Mouse (Mus musculus): ENCODE results near the gene Smug1.

Smug1 gene

DNA sequence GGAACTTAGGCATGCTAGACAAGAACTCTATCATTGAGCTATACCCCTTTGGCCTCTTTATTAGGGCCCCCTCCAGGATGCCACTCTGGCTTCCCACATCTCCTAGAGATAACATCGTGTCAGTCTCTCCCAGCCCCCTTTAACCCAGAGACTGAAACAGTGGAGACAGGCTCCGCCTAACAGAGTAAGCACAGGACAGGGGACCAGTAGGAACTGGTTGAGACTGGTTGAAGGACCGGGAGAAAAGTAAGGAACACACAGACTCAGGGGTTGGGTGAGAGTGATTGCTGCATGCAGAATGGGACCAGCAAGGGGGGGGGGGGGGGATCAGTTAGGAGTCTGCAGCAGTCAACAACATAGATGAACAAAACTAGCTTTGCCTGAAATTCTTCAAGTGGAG lies 22.7 kb downstream of the Smug1 start:
- no peak for DNase-seq (ENCODE audit: low spot score)

DNA sequence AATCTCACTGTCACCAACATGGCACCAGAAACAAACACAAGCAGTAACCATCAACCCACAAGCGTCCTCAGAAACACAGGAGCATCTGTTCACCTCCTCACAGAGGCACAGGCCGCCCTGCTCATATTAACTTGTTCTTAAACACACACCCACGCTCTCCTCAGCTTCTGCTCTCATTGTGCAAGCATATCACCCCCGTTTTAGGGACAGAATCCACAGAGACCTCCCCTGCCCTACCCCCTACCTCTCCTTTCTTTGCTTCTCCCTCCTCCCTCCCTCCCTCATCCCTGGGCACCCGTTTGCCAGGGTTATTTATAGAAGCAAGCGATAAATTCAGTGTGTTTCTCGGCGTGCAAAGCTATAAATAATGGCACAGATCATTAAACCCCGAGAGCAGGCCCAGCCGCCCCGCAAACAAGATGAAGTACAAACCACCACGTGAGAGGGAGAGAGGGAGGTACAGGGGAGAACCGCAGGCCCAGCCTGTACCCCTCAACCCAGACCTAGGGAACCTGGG lies 31.4 kb downstream of the Smug1 start:
- no peak for DNase-seq (ENCODE audit: low spot score)

DNA sequence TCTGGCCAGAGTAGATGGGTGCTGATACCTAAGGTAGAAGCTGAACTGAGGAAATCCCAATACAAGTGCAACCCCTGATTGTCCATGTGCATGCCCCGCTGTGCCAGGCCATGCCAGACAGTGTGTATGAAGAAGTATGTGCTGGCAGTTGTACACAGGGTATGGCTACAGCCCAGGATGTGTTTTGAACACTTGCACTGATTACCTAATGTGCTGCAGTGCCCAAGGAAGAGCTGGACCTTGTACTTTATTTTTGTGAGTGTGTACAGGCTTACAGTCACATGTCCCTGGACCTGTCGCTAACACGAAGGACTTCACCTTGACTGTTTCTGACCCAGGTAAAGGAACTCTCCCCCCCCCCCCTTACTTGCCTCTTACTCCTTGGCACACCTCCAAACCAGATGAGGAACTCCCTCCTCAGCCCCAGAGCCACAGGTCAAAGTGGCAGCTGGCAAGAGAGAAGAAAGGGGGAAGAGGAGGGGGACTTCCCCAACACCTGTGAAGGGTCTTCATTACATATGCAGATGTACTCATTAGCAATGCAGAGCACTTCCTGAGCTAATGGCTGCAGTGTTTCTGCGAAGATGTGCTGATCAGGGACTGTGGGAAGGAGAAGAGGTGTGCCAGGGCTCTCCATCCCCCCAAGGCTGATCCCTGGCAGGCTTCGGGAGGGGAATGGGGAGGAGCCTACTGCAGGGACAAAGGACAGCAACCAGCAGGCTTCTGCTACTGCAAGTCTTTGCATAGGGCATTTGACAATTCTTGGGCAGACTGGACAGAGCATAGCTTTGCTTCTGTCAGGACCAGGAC lies 32.4 kb downstream of the Smug1 start:
- DNase-seq (ENCODE audit: low spot score) = no peak

DNA sequence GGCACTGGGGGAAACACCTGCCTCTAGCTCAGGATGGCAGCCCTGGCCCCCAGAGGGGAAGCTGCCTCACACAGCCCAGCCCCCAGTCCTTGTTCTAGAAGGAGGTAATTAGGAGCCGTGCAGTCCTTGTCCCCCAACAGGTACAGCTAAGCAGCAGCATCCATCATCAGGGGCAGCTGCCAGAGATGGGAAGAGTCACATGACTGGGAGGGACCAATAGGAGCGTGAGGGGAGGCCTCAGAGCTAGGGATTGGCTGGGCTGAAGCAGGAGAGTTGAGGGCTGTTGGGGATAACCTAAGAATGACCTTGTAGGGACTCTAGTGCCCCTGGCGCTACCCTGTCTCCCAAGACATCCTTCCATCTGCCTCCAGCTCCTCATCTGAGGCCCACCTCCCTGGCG lies 33.1 kb downstream of the Smug1 start:
- DNase-seq (ENCODE audit: low spot score) = peak; percentile 81

DNA sequence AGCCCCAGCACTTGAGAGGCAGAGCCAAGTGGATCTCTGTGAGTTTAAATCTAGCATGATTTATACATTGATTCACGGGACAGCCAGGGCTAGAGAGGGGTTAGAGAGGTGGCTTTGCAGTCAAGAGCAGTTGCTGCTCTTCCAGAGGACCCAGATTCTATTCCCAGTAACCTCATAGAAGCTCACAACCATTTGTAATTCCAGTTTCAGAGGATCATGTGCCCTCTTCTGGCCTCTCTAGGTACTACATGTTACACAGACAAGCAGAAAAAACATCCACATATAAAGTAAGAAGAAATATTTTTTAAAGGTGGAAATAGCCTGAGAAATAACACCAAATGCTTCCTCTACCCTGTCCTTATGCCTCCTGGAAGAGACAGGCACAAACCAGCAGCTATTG lies 36.2 kb downstream of the Smug1 start:
- no peak for DNase-seq (ENCODE audit: low spot score)

DNA sequence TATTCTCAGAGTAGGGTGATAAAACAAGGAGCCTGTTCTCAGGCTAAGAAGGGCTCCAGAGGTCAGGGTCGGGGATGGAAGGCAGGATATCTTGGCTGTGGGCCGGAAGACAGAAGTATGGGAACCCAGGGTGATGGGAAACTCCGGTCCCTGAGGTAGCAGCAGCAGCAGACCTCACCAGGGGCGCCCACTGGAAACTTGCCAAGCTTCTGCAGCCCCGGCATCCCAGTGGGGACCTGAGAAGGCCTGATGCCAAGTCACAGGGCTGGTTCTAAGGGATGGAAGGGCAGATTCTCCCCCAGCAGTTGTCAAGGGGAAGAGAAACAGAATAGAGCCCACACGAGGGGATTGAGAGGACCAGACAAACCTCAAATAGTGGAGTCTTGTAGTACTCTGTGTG lies 37.6 kb downstream of the Smug1 start:
- no peak for DNase-seq (ENCODE audit: low spot score)

DNA sequence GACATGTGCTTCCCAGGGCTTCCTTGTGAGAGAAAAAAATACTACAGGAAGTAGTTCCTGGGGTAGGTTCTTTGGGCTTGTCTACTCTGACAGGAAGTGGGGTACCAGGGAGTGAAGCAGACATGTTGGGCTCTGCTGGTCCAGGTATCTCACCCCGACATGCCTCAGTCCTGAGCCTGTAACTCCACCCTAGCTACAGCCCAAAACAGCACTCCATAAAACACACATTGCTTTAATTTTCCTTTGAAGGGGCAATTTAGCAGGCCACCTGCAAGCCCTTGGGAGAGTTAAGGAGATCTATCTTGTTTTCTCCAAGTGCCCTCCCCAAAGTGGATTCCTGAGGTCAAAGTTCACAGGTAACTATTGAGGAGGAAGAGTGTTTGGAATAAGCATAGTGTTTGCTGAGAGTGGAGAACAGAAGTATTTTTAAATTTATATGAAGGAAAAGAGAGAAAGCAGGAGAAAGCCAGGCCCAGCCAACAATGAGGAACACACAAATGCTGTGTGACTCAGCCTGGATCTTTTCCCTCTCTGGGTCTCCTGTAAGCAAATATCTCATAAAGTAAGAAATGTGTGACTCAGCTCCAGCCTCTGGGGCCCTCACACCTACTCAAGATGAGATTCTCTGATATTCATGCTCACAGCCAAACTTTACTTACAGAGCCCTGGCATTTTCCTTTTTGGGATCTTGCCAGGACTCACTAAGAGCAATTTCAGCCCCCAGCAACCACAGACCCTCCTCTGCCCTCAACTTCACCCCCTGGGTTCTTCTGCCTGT lies 38.6 kb downstream of the Smug1 start:
- DNase-seq (ENCODE audit: low spot score) = no peak

DNA sequence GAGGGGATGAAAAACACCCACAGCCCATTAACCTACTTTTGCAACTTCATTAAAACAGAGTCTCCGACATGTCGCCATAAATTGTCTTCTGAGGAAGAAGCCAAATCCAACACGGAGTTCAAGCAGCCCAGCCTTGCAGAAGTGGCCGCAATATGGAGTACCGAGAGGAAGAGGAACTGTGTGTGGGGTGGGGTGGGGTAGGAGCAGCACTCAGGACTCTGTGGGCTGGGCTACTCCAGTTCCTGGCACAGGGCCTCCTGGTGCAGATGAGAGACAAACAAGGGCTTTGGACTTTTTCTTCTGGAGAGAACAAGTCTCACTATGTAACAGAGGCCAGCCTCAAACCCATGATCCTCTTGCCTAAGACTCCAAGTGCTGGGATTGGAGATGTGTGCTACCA lies 40.9 kb downstream of the Smug1 start:
- DNase-seq (ENCODE audit: low spot score) = no peak

DNA sequence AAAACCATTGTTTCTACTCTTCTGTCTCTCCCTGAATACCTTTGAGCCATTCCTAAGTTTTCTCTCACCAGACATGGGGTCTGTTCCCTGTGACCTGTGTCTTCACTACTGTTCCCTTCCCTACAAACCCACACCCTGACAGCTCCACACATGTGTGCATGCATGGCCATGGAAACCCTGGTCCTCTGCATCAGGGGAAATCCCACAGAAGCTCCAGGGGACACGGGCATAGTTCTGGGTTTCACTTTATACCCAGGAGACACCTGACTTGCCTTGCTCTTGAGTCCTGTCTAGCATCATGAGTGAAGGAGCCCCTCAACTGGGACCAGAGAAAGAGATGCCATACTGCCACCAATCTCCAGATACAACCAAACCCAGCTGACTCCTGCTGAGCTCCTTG lies 42.6 kb downstream of the Smug1 start:
- no peak for DNase-seq (ENCODE audit: low spot score)

GRCm38 (mm10) chr15:103123343-103123742 lies 43.5 kb downstream of the Smug1 start:
- DNase-seq (ENCODE audit: low spot score) = no peak

DNA sequence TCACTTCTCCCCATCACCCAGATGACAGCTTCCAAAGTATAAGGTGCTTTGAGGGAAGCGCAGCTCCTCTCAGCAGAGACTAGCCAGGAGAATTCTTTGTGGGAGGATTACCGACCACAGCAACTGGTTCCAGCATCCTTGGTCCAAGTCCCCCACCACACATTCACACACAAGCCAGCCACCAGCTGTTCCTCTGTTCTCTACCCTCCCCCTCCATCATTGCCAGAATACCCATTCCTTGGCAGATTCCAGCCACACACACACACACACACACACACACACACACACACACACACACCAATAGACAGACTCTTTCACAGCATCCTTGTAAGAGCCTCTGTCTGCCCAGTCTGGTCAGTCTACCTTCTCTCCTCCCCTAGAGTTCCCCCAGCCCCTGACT lies 44.5 kb downstream of the Smug1 start:
- no peak for DNase-seq (ENCODE audit: low spot score)

DNA sequence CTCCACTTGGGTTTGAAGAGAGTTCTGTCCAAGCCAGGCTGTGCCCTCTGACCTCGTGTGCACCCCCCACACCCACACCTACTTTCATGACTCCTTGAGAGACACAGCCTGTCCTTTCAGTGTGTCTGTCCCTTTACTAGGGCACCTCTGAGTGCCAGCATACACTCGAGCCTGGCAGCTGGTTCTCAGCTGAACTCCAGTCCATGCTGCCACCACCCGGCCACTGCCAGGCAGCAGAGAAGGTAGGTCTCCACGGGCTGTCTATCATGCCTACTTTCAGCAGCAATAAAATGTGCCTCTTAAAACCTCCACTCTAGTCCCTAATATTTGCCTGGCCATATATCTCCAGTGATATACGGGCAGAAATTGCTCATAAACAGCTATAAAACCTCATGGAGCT lies 45.5 kb downstream of the Smug1 start:
- no peak for DNase-seq (ENCODE audit: low spot score)

- DNase-seq (ENCODE audit: low spot score) = peak; percentile 47
Observed at GRCm38 (mm10) chr15:103120594-103120993, 46.3 kb downstream of the Smug1 start.

DNA sequence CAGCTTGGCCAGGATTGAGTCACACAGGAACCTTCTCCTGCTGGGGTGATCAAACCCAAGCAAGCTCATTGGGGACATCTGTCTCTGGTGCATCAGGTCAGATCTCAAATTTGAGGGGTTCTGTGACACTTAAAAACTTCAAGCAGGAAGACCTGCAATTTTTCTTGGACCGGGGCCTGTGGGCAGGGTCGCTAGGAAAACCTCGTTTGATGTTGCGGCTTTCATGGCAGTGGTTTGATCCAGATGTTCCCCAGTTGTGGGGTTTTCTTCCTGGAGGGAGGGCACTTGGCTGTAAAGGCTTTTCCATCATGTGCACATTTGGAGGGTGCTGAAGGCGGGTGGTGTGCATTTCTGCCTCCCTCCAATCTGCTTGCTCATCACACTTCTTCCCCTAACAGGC lies 51.2 kb downstream of the Smug1 start:
- DNase-seq (ENCODE audit: low spot score) = no peak

DNA sequence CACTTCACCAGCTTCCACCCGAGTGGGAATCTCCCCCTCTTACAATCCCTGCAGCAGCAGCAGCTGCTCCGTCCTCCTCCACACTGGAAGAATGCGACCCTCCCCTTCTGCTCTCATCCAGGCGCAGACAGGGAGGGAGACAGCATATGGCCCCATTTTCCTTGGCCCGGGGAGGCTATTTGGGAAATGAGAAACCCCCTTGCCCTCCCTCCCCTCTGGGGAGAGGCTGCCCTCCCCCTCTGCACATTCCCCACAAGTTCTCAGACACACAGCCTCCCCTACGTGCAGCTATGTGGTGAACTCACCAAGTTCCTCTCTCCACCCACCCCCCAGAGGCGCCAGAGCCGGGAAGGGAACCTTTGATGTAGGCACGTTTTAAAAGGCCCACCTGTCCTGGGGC lies 51.6 kb downstream of the Smug1 start:
- DNase-seq (ENCODE audit: low spot score) = peak; percentile 38

GRCm38 (mm10) chr15:103113077-103113476 lies 53.8 kb downstream of the Smug1 start:
- DNase-seq (ENCODE audit: low spot score) = no peak

DNA sequence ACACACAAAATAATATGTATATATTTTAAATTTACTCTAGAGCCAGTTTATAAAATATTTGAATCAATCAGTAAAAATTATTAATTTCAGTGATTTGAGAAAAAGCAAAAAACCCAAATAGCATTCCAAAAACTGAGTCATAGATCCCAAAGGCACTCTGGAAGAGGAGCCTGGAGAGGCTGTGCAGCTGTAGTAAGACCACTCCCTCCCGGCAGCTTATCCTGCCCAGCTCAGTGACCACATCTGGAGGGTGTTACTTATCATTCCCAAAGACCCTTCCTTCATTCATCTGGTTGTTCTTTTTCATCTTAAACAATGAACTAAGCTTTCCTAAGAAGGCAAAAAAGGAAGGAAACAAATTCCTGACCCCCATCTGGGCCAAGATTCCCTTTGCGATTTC lies 54.6 kb downstream of the Smug1 start:
- DNase-seq (ENCODE audit: low spot score) = no peak

DNA sequence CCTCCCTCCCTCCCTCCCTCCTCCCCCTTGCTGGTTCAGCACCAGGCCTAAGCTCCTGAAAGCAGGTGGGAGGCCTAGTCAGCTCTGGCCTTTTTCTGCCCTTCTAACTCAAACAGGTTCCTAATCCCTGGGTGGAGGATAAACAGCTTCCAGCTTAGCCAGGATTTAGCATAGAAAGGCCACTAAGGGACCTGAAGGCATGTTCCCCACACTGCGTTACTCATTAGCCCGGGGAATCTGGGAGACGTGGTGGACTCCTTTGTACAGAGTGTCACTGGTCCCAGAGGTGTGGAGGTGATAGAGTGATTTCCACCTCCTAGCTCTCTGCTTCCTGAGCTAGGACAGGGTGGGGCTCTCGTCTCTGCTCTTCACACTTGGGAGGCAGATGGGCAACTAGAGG lies 57.0 kb downstream of the Smug1 start:
- DNase-seq (ENCODE audit: low spot score) = no peak

GRCm38 (mm10) chr15:103108066-103108676 lies 58.7 kb downstream of the Smug1 start:
- DNase-seq (ENCODE audit: low spot score) = no peak

GRCm38 (mm10) chr15:103106201-103106600 lies 60.7 kb downstream of the Smug1 start:
- DNase-seq (ENCODE audit: low spot score) = no peak

Measured in embryo, embryonic 10 days (tissue).